12 mouse cellular contexts compared by ENCODE assay signal in genomic region chr14:14036352-14036751, GRCm38 (mm10).
"Had no signal": no experiment of that assay in that cellular context is flagged by ENCODE, and none has a peak within 500 bp of the region (broad histone marks: within the 10 kb centered on the region; RNA-seq: fewer than 3 reads in every experiment).

No protein-coding gene starts in this region.

- H3K27ac ChIP-seq: kidney, embryonic 15.5 days; limb, embryonic 13.5 days; liver, embryonic 12.5 days; midbrain, embryonic 13.5 days had no signal

- H3K9me3 ChIP-seq: kidney, embryonic 15.5 days; limb, embryonic 13.5 days; liver, embryonic 12.5 days; midbrain, embryonic 13.5 days had no signal

- H3K4me2 ChIP-seq: kidney, embryonic 15.5 days; limb, embryonic 13.5 days; liver, embryonic 12.5 days; lung, embryonic 14.5 days; midbrain, embryonic 13.5 days had no signal

- H3K4me1 ChIP-seq: kidney, embryonic 15.5 days; limb, embryonic 13.5 days; midbrain, embryonic 13.5 days had no signal

- H3K27me3 ChIP-seq: kidney, embryonic 15.5 days; limb, embryonic 13.5 days; liver, embryonic 12.5 days; midbrain, embryonic 13.5 days had no signal

- H3K36me3 ChIP-seq: midbrain, embryonic 13.5 days had no signal

- ATAC-seq: liver, embryonic 12.5 days; midbrain, embryonic 13.5 days had no signal

- DNase-seq: kidney, adult 2 months; kidney, postnatal 14 days; left cerebral cortex, postnatal 4 days; lung, embryonic 14.5 days; lung, postnatal 10 days; lung, postnatal 4 days; right cerebral cortex, adult 18-20 months; thymus, postnatal 36 days had no signal

- H3K9ac ChIP-seq: kidney, embryonic 15.5 days; limb, embryonic 13.5 days; liver, embryonic 12.5 days; lung, embryonic 14.5 days; midbrain, embryonic 13.5 days had no signal

- H3K4me3 ChIP-seq: kidney, embryonic 15.5 days; limb, embryonic 13.5 days; liver, embryonic 12.5 days; midbrain, embryonic 13.5 days had no signal
